Mouse (Mus musculus) testis, postnatal 10 days (tissue): Measurements from ENCODE around the gene Tbc1d5.

Source experiments
- DNase-seq: peaks from one replicate; pipeline ENCODE4 v3.0.0; 2021; ENCODE audit warnings: low spot score

Tbc1d5 gene

GRCm38 (mm10) chr17:51043869-51044268 lies 135.3 kb downstream of the Tbc1d5 start:
- no peak for DNase-seq

GRCm38 (mm10) chr17:51040861-51041260 lies 138.3 kb downstream of the Tbc1d5 start:
- DNase-seq: no peak

- no peak for DNase-seq
Observed at GRCm38 (mm10) chr17:51023227-51023626, 155.9 kb downstream of the Tbc1d5 start.

GRCm38 (mm10) chr17:51016384-51016783 lies 162.8 kb downstream of the Tbc1d5 start:
- no peak for DNase-seq

GRCm38 (mm10) chr17:51013908-51014307 lies 165.2 kb downstream of the Tbc1d5 start:
- DNase-seq: no peak

GRCm38 (mm10) chr17:51003179-51003578 lies 176.0 kb downstream of the Tbc1d5 start:
- no peak for DNase-seq

GRCm38 (mm10) chr17:50998216-50998615 lies 180.9 kb downstream of the Tbc1d5 start:
- DNase-seq: no peak

- DNase-seq: no peak
Observed at GRCm38 (mm10) chr17:50993294-50993993, 185.7 kb downstream of the Tbc1d5 start.

GRCm38 (mm10) chr17:50990770-50991405 lies 188.3 kb downstream of the Tbc1d5 start:
- DNase-seq: no peak

GRCm38 (mm10) chr17:50987935-50988334 lies 191.2 kb downstream of the Tbc1d5 start:
- no peak for DNase-seq

GRCm38 (mm10) chr17:50981933-50982332 lies 197.2 kb downstream of the Tbc1d5 start:
- no peak for DNase-seq

GRCm38 (mm10) chr17:50972142-50972541 lies 207.0 kb downstream of the Tbc1d5 start:
- DNase-seq: no peak

GRCm38 (mm10) chr17:50966147-50966546 lies 213.0 kb downstream of the Tbc1d5 start:
- no peak for DNase-seq

- DNase-seq: no peak
Observed at GRCm38 (mm10) chr17:50954313-50954712, 224.8 kb downstream of the Tbc1d5 start.

- no peak for DNase-seq
Observed at GRCm38 (mm10) chr17:50922308-50922707, 256.8 kb downstream of the Tbc1d5 start.

- DNase-seq: no peak
Observed at GRCm38 (mm10) chr17:50915216-50915615, 263.9 kb downstream of the Tbc1d5 start.

- no peak for DNase-seq
Observed at GRCm38 (mm10) chr17:50908568-50909335, 270.4 kb downstream of the Tbc1d5 start.

- DNase-seq: no peak
Observed at GRCm38 (mm10) chr17:50908160-50908559, 271.0 kb downstream of the Tbc1d5 start.

- DNase-seq: no peak
Observed at GRCm38 (mm10) chr17:50906630-50907029, 272.5 kb downstream of the Tbc1d5 start.

GRCm38 (mm10) chr17:50904463-50904862 lies 274.7 kb downstream of the Tbc1d5 start:
- no peak for DNase-seq

- no peak for DNase-seq
Observed at GRCm38 (mm10) chr17:50897867-50898266, 281.3 kb downstream of the Tbc1d5 start.

- DNase-seq: no peak
Observed at GRCm38 (mm10) chr17:50889475-50889874, 289.7 kb downstream of the Tbc1d5 start.

- DNase-seq: no peak
Observed at GRCm38 (mm10) chr17:50879910-50880309, 299.2 kb downstream of the Tbc1d5 start.
